Mouse (Mus musculus): ENCODE results near the gene Scamp3. TPM values are rescaled to one million over a fixed set of nuclear protein-coding genes. Genes with fewer than 3 reads are reported as not detected.
"Not testable (repeated sequence)": the region's sequence is repeated elsewhere in the genome, so short reads cannot be mapped to it uniquely, and the experiment has no call there.

The Scamp3 gene
- total and polyA plus RNA-seq, 2 experiments from 2014 or later: 63.7 to 124 TPM

DNA sequence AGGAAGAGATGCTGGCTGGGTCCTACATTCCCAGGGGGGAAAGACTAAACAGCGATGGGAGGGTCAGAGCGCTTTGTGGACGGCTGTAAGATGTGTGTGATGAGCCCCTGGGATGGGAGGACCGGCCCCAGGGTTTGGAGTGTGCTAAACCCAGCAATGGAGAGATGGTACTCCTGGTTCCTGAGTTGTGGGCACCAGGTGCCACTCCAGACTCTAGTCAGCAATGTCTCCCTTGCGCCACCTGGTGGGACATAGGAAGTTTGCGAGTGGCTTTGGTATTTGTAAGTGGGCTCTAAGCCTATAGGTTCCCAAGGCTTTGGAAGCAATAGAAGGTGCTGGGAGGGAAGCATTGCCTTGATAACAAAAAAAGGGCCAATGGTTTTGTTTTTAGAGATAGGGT lies 38.6 kb downstream of the Scamp3 start:
- no peaks in the 10 kb centered on the region for H3K27me3 ChIP-seq (ENCODE audit: insufficient read depth, low read length)
- H3K4me1 ChIP-seq (ENCODE audit: insufficient read depth): peaks cover 8% of the 10 kb centered on the region
- peak overlapping the region; percentile 97 for H3K27ac ChIP-seq (ENCODE audit: low read depth, low read length)
- peak overlapping the region; percentile 79 for H3K4me3 ChIP-seq (ENCODE audit: low read depth, low read length)
- H3K9ac ChIP-seq: peak overlapping the region; percentile 86
- peak overlapping the region; percentile 84 for H3K4me2 ChIP-seq (ENCODE audit: low read depth)
- no peaks in the 10 kb centered on the region for H3K9me3 ChIP-seq (ENCODE audit: low read length)
- peak; percentile 96 for TF ChIP-seq CTCF (IDR thresholded peaks at IDR 0.05; ENCODE audit: low read depth)
- 0% methylated on average over 6 of the region's 6 CpGs for WGBS
- ATAC-seq: peak; percentile 59
- peaks cover 11% of the 10 kb centered on the region; the same call in 1 of the 2 replicates for H3K36me3 ChIP-seq (ENCODE audit: insufficient read depth)
- peak; percentile 95 for DNase-seq

DNA sequence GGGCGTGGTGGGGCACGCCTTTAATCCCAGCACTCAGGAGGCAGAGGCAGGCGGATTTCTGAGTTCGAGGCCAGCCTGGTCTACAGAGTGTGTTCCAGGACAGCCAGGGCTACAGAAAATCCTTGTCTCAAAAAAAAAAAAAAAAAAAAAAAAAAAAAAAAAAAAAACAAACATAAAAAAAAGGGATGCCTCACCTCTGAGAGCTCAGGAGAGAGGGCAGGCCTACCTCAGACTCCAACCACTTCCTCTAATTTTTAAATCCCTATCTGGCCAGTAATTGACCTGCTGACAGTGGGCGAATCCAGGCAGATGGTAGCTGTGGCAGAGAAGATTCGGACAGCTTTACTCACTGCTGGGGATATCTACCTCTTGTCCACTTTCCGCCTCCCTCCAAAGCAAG lies 39.1 kb downstream of the Scamp3 start:
- not testable (repeated sequence) for H3K27me3 ChIP-seq (ENCODE audit: insufficient read depth, low read length); ATAC-seq; H3K27ac ChIP-seq (ENCODE audit: low read depth, low read length); DNase-seq; H3K4me1 ChIP-seq (ENCODE audit: insufficient read depth); H3K4me3 ChIP-seq (ENCODE audit: low read depth, low read length); H3K9ac ChIP-seq; H3K9me3 ChIP-seq (ENCODE audit: low read length)
- Histone ChIP-seq H3K4me2 (ENCODE audit: low read depth) (peak overlapping the region; percentile 84; the same call in 1 of the 2 replicates), H3K36me3 (ENCODE audit: insufficient read depth) (peaks cover 16% of the 10 kb centered on the region)
- 66% methylated on average over 7 of the region's 7 CpGs for WGBS

DNA sequence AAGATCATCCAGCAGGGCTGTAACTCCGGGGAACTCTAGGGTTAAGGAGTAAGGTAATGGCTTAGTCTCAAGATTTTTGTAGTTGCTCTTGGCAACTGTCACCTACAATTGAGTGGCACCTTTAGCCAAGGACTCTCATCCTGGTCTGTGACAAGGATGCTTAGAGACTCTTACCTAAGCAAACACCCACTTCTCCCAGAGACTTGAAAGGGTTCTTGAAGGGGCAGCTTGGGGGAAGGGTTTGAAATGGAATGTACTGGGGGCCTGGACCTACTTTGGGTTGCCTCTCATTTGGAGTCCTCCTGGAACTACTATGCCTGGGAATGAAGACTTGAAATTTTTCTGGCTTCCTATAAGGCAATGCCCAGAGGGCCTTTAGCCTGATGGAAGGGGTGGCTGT lies 41.0 kb downstream of the Scamp3 start:
- Histone ChIP-seq H3K9ac (no peak overlapping the region), H3K27me3 (ENCODE audit: insufficient read depth, low read length) (no peaks in the 10 kb centered on the region), H3K36me3 (ENCODE audit: insufficient read depth) (peaks cover 23% of the 10 kb centered on the region), H3K4me1 (ENCODE audit: insufficient read depth) (peaks cover 1% of the 10 kb centered on the region), H3K4me3 (ENCODE audit: low read depth, low read length) (no peak overlapping the region), H3K4me2 (ENCODE audit: low read depth) (no peak overlapping the region), H3K9me3 (ENCODE audit: low read length) (no peaks in the 10 kb centered on the region), H3K27ac (ENCODE audit: low read depth, low read length) (no peak overlapping the region)
- DNase-seq (no peak), ATAC-seq (no peak)
- TF ChIP-seq CTCF (IDR thresholded peaks at IDR 0.05; ENCODE audit: low read depth): no peak
- 41% methylated on average over 1 of the region's 1 CpGs for WGBS

DNA sequence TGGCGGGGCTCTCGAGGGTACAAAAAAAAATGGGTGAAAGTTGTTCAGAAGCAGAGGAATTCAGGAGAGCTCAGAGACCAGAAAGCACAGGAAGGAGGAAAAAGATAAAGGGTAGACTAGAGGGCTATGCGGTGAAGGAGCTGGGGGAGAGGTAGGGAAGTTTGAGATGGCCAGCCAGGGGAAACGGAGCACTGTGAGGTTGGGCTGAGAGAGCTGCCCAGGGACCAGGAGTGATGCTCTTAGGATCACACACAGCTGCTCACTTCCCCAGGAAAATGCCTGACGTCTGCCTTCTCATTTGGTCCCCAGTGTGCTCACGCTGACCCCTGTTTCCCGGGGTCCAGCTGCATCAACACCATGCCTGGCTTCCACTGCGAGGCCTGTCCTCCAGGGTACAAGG lies 42.3 kb downstream of the Scamp3 start:
- H3K4me3 ChIP-seq (ENCODE audit: low read depth, low read length): no peak overlapping the region
- H3K27me3 ChIP-seq (ENCODE audit: insufficient read depth, low read length): no peaks in the 10 kb centered on the region
- ATAC-seq (no peak), DNase-seq (no peak)
- no peak overlapping the region for H3K4me2 ChIP-seq (ENCODE audit: low read depth)
- 50% methylated on average over 8 of the region's 8 CpGs for WGBS
- H3K9ac ChIP-seq: no peak overlapping the region
- no peaks in the 10 kb centered on the region for H3K4me1 ChIP-seq (ENCODE audit: insufficient read depth)
- no peaks in the 10 kb centered on the region for H3K9me3 ChIP-seq (ENCODE audit: low read length)
- no peak overlapping the region; the same call in 1 of the 2 replicates for H3K27ac ChIP-seq (ENCODE audit: low read depth, low read length)
- TF ChIP-seq CTCF (IDR thresholded peaks at IDR 0.05; ENCODE audit: low read depth): no peak
- peaks cover 23% of the 10 kb centered on the region for H3K36me3 ChIP-seq (ENCODE audit: insufficient read depth)

DNA sequence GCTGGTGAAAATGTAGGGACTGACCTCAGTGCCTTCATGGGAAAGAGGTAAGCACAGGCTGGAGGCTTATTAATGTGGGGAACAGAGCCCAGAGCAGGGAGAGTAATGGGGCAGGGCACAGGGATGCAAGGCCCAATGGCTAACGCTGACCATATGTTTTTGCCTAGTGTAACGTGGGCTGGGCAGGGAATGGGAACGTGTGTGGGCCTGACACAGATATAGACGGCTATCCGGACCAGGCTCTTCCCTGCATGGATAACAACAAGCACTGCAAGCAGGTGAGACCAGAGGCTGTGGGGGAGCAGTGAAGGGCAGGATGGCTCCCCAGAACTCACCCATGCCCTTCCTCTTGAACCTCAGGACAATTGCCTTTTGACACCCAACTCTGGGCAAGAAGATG lies 43.9 kb downstream of the Scamp3 start:
- H3K27ac ChIP-seq (ENCODE audit: low read depth, low read length): no peak overlapping the region
- H3K27me3 ChIP-seq (ENCODE audit: insufficient read depth, low read length): no peaks in the 10 kb centered on the region
- H3K4me3 ChIP-seq (ENCODE audit: low read depth, low read length): no peak overlapping the region
- TF ChIP-seq CTCF (IDR thresholded peaks at IDR 0.05; ENCODE audit: low read depth): no peak
- no peak for DNase-seq
- WGBS: 58% methylated on average over 5 of the region's 5 CpGs
- no peak overlapping the region for H3K4me2 ChIP-seq (ENCODE audit: low read depth)
- no peak for ATAC-seq
- H3K36me3 ChIP-seq (ENCODE audit: insufficient read depth): peaks cover 23% of the 10 kb centered on the region
- H3K9me3 ChIP-seq (ENCODE audit: low read length): no peaks in the 10 kb centered on the region
- H3K4me1 ChIP-seq (ENCODE audit: insufficient read depth): peaks cover 10% of the 10 kb centered on the region
- no peak overlapping the region for H3K9ac ChIP-seq

DNA sequence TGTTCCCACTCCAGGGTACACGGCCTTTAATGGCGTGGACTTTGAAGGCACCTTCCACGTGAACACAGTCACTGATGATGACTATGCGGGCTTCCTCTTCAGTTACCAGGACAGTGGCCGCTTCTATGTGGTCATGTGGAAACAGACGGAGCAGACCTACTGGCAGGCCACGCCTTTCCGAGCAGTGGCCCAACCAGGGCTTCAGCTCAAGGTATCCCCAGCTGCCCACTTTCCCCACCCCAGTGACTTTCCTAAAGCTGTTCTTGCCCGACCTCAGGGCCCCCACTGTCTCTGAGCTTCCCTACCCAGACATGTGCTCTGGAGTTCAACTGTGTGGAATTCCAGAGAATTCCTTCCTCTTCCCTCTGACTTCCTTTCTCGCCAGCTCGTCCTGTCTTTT lies 47.5 kb downstream of the Scamp3 start:
- TF ChIP-seq CTCF (IDR thresholded peaks at IDR 0.05; ENCODE audit: low read depth): no peak
- Histone ChIP-seq H3K9ac (peak overlapping the region; percentile 53), H3K27ac (ENCODE audit: low read depth, low read length) (peak overlapping the region; percentile 80), H3K4me2 (ENCODE audit: low read depth) (peak overlapping the region; percentile 91), H3K36me3 (ENCODE audit: insufficient read depth) (peaks cover 15% of the 10 kb centered on the region), H3K27me3 (ENCODE audit: insufficient read depth, low read length) (no peaks in the 10 kb centered on the region), H3K9me3 (ENCODE audit: low read length) (no peaks in the 10 kb centered on the region), H3K4me1 (ENCODE audit: insufficient read depth) (peaks cover 28% of the 10 kb centered on the region), H3K4me3 (ENCODE audit: low read depth, low read length) (peak overlapping the region; percentile 45; the same call in 1 of the 2 replicates)
- 20% methylated on average over 11 of the region's 11 CpGs for WGBS
- no peak for ATAC-seq
- DNase-seq: no peak

DNA sequence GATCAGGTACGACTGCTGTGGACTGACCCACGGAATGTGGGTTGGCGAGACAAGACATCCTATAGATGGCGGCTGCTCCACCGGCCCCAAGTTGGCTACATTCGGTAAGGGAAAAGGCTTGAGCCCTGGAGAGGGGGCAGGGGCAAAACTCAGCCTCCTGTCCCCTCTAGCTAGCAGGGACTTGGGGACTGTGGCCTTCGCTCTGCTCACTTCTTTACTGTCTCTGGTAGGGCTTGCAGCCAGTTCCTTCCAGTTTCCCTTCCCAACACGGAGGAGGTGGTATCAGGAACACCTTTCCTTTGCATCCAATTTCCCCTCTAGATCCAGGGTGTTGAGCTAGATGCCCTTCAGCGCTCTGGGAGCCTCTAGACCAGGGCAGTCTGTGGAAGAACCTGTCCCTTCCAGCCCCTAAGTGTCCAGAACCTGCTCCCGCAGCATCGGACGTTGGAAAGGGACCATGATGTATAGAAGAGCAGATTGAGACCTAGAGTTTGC lies 48.1 kb downstream of the Scamp3 start:
- peak overlapping the region; percentile 80 for H3K27ac ChIP-seq (ENCODE audit: low read depth, low read length)
- peak overlapping the region; percentile 53 for H3K9ac ChIP-seq
- DNase-seq: no peak
- ATAC-seq: no peak
- WGBS: 13% methylated on average over 12 of the region's 12 CpGs
- peak overlapping the region; percentile 45 for H3K4me3 ChIP-seq (ENCODE audit: low read depth, low read length)
- H3K4me1 ChIP-seq (ENCODE audit: insufficient read depth): peaks cover 28% of the 10 kb centered on the region
- no peaks in the 10 kb centered on the region for H3K9me3 ChIP-seq (ENCODE audit: low read length)
- peaks cover 12% of the 10 kb centered on the region; the same call in 1 of the 2 replicates for H3K36me3 ChIP-seq (ENCODE audit: insufficient read depth)
- H3K4me2 ChIP-seq (ENCODE audit: low read depth): peak overlapping the region; percentile 91
- H3K27me3 ChIP-seq (ENCODE audit: insufficient read depth, low read length): no peaks in the 10 kb centered on the region
- TF ChIP-seq CTCF (IDR thresholded peaks at IDR 0.05; ENCODE audit: low read depth): no peak

All from forebrain, postnatal 0 days (tissue).